Mouse (Mus musculus): ENCODE results near the gene March7. TPM values are rescaled to one million over a fixed set of nuclear protein-coding genes. Genes with fewer than 3 reads are reported as not detected.

Gene March7
- 83.0 and 92.8 TPM in 2 replicates for polyA plus RNA-seq (2015; fragmentation: Nextera tagmentation; extraction: Ambion mirVana)

GRCm38 (mm10) chr2:60209703-60210651, at the start of gene March7, which contains the start of gene Baz2b:
Gene March7, plus strand, starts transcription at chr2:60209887.
Gene Baz2b, minus strand, starts transcription at chr2:60209839.
- Histone ChIP-seq H3K27me3 (no peaks in the 10 kb centered on the region), H3K9me3 (no peaks in the 10 kb centered on the region), H3K4me2 (replicated peaks) (peak within 1 kb of the TSS; percentile 83), H3K36me3 (peaks cover 29% of the 10 kb centered on the region), H3K27ac (peak within 1 kb of the TSS; percentile 84), H3K4me1 (peaks cover 37% of the 10 kb centered on the region), H3K9ac (peak within 1 kb of the TSS; percentile 92), H3K4me3 (peak within 1 kb of the TSS; percentile 90)
- peak; percentile 92 for ATAC-seq (ENCODE audit: low FRiP score, low read depth)
- WGBS, result under 1% methylated on average over 59 of the region's 109 CpGs

DNA sequence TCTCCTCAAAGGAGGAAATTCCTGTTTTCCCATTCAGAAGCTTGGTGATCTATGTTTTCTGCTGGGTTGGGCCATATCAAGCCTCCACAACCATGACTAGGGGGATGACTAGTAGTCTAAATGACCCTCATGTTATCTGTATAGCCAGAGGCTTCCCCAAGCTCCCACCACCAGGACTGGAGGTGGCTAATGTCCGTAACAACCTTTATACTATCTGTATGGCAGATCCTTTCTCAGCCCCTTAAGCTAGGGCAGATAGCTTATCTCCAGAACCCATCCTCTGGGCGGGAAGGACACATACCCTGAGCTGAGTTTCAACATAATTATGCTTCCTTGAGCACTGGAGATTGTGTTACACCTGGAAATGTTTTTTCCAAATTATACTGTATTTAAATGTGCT, 45.9 kb upstream of the March7 start:
- Histone ChIP-seq H3K9ac (no peak overlapping the region), H3K36me3 (no peaks in the 10 kb centered on the region), H3K9me3 (no peaks in the 10 kb centered on the region), H3K27ac (no peak overlapping the region), H3K4me2 (replicated peaks) (no peak overlapping the region), H3K4me1 (no peaks in the 10 kb centered on the region), H3K27me3 (no peaks in the 10 kb centered on the region), H3K4me3 (no peak overlapping the region)
- 79% methylated on average over 2 of the region's 2 CpGs for WGBS
- no peak for ATAC-seq (ENCODE audit: low FRiP score, low read depth)

GRCm38 (mm10) chr2:60165679-60166078, 44.0 kb upstream of the March7 start:
- Histone ChIP-seq H3K4me3 (no peak overlapping the region), H3K4me2 (replicated peaks) (no peak overlapping the region), H3K9me3 (no peaks in the 10 kb centered on the region), H3K9ac (no peak overlapping the region), H3K27me3 (no peaks in the 10 kb centered on the region), H3K36me3 (no peaks in the 10 kb centered on the region), H3K27ac (no peak overlapping the region), H3K4me1 (no peaks in the 10 kb centered on the region)
- 94% methylated on average over 11 of the region's 11 CpGs for WGBS
- no peak for ATAC-seq (ENCODE audit: low FRiP score, low read depth)

DNA sequence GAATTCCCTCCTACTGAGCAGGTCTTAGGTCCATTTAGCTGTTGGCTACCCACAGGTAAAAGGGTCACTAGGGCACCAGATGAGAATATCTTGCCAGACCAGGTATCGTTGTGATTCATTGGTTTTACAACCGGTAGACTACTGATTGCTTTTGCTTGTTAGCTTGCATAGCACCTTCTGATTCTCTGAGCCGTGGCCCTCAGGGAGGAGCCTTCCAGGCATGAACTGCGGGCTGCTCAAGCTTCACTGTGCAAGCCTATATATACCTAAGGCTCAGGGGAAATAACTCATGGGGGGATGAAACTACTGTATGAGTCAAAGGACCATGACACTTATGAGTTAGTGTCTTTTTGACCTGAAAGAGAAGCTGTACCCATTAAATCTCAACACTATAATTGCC, 42.8 kb upstream of the March7 start:
- no peak for ATAC-seq (ENCODE audit: low FRiP score, low read depth)
- no peaks in the 10 kb centered on the region for H3K36me3 ChIP-seq
- 84% methylated on average over 4 of the region's 4 CpGs for WGBS

DNA sequence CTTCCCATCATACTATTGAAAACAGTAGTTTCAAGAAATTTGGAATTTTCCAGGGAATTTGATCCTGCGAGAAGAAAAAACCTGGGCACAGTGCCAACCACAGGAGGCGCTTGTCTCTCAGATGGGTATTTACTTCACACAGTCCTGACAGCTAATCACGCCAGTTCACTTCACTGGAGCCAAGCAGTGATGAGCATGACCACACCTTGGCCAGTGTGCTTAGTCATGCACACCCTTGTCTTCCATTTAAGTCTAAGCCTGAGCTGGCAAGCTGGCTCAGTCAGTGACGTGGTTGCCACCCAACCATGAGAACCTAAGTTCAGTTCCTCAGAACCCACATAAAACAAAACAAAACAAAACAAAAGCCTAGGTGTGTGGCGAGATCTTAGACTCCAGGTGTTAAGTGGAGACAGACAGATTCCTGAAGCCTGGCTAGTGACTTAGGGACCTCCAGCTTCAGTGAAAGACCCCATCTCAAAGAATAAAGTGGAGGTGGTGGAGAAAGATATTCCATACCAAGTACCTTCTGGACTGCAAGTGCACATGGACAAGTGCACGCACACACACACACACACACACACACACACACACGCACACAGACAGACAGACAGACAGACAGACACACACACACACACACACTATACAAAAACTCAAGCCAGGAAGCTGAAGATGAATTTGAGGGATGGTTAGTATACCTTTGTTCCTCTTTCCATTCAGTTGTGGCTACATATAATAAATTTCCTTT, 37.7 kb upstream of the March7 start:
- Histone ChIP-seq H3K4me2 (replicated peaks) (no peak overlapping the region), H3K9me3 (no peaks in the 10 kb centered on the region), H3K36me3 (no peaks in the 10 kb centered on the region), H3K4me3 (no peak overlapping the region), H3K27me3 (no peaks in the 10 kb centered on the region), H3K27ac (no peak overlapping the region), H3K4me1 (peaks cover 4% of the 10 kb centered on the region; the same call in 1 of the 2 replicates), H3K9ac (no peak overlapping the region)
- WGBS, result 66% methylated on average over 7 of the region's 7 CpGs
- ATAC-seq (ENCODE audit: low FRiP score, low read depth), result no peak

More for the DNA sequence above, 42.8 kb upstream of the March7 start:
- Histone ChIP-seq H3K27me3 (no peaks in the 10 kb centered on the region), H3K27ac (no peak overlapping the region), H3K4me3 (no peak overlapping the region), H3K4me1 (peaks cover 3% of the 10 kb centered on the region; the same call in 1 of the 2 replicates), H3K9me3 (no peaks in the 10 kb centered on the region), H3K9ac (no peak overlapping the region), H3K4me2 (replicated peaks) (no peak overlapping the region)

DNA sequence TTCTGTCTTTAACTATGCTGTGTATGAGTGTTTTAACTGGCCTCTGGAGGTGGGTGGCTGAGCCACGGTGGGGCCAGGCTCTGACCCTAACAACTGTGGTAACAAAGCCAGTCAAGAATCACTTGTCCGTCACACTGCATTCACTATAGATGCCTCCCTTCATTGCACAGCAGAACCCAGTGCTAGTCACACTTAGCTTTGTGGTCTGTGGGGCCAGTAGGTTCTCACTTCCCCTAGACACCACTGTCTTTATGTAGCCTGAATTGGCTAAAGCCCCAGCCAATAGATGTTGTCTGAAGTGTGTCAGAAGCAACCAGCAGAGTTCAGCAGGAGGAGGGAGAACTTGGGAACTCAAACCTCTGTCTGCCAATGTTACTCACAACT, 37.2 kb upstream of the March7 start:
- H3K9ac ChIP-seq, result no peak overlapping the region
- no peaks in the 10 kb centered on the region for H3K27me3 ChIP-seq
- no peak overlapping the region for H3K4me2 ChIP-seq (replicated peaks)
- no peak overlapping the region for H3K4me3 ChIP-seq
- H3K27ac ChIP-seq, result no peak overlapping the region
- 70% methylated on average over 2 of the region's 2 CpGs for WGBS
- peaks cover 4% of the 10 kb centered on the region; the same call in 1 of the 2 replicates for H3K4me1 ChIP-seq
- H3K9me3 ChIP-seq, result no peaks in the 10 kb centered on the region
- ATAC-seq (ENCODE audit: low FRiP score, low read depth), result no peak
- no peaks in the 10 kb centered on the region for H3K36me3 ChIP-seq

DNA sequence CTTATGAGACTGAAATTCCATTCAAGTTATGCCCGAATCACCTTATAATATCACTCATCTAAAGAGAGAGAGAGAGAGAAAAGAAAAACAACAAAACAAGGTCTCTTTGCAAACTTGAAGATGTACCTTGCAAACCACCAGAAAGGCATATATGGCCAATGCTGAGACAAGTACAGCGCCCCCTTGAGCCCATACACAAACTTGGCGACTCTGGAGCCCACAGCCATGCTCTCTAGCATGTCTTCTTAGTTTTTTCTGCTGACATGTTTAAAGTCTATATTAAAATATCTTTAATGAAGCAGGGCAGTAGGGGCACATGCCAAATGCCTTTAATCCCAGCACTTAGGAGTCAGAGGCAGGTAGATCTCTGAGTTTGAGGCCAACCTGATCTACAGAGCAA, 36.5 kb upstream of the March7 start:
- ATAC-seq (ENCODE audit: low FRiP score, low read depth), result no peak
- Histone ChIP-seq H3K36me3 (no peaks in the 10 kb centered on the region), H3K27me3 (no peaks in the 10 kb centered on the region), H3K27ac (no peak overlapping the region), H3K9me3 (no peaks in the 10 kb centered on the region), H3K4me1 (peaks cover 4% of the 10 kb centered on the region; the same call in 1 of the 2 replicates), H3K4me3 (no peak overlapping the region), H3K9ac (no peak overlapping the region), H3K4me2 (replicated peaks) (no peak overlapping the region)
- 58% methylated on average over 3 of the region's 3 CpGs for WGBS

- Histone ChIP-seq H3K4me3 (no peak overlapping the region), H3K9me3 (no peaks in the 10 kb centered on the region), H3K9ac (no peak overlapping the region), H3K4me1 (peaks cover 4% of the 10 kb centered on the region; the same call in 1 of the 2 replicates), H3K27ac (no peak overlapping the region), H3K4me2 (replicated peaks) (no peak overlapping the region), H3K36me3 (no peaks in the 10 kb centered on the region), H3K27me3 (no peaks in the 10 kb centered on the region)
- WGBS, result 85% methylated on average over 4 of the region's 4 CpGs
- no peak for ATAC-seq (ENCODE audit: low FRiP score, low read depth)
Measured at GRCm38 (mm10) chr2:60173595-60173994, 36.1 kb upstream of the March7 start.

DNA sequence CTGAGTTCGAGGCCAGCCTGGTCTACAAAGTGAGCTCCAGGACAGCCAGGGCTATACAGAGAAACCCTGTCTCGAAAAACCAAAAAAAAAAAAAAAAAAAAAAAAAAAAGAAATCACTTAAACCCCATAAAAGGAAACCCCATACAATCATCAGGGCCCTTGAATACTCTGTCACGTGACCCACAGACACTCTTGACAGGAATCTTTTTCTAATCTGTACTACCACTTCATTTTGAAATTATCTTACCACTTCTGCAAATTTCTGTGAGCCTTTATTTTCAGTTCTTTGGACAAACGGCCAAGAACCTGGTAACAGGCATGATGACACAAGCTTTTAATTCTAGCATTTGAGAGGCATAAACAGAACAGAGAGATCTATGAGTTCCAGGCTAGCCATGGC, 34.6 kb upstream of the March7 start:
- Histone ChIP-seq H3K4me2 (replicated peaks) (no peak overlapping the region), H3K9me3 (no peaks in the 10 kb centered on the region), H3K4me1 (peaks cover 4% of the 10 kb centered on the region; the same call in 1 of the 2 replicates), H3K9ac (no peak overlapping the region), H3K36me3 (no peaks in the 10 kb centered on the region), H3K27ac (no peak overlapping the region), H3K4me3 (no peak overlapping the region), H3K27me3 (no peaks in the 10 kb centered on the region)
- ATAC-seq (ENCODE audit: low FRiP score, low read depth), result no peak
- 90% methylated on average over 3 of the region's 4 CpGs for WGBS

GRCm38 (mm10) chr2:60176087-60176486, 33.6 kb upstream of the March7 start:
- no peak for ATAC-seq (ENCODE audit: low FRiP score, low read depth)
- peaks cover 4% of the 10 kb centered on the region; the same call in 1 of the 2 replicates for H3K4me1 ChIP-seq
- 80% methylated on average over 5 of the region's 5 CpGs for WGBS
- H3K27me3 ChIP-seq, result no peaks in the 10 kb centered on the region
- H3K9ac ChIP-seq, result no peak overlapping the region
- H3K4me3 ChIP-seq, result no peak overlapping the region
- no peak overlapping the region for H3K4me2 ChIP-seq (replicated peaks)
- no peak overlapping the region for H3K27ac ChIP-seq
- H3K36me3 ChIP-seq, result no peaks in the 10 kb centered on the region
- no peaks in the 10 kb centered on the region for H3K9me3 ChIP-seq

DNA sequence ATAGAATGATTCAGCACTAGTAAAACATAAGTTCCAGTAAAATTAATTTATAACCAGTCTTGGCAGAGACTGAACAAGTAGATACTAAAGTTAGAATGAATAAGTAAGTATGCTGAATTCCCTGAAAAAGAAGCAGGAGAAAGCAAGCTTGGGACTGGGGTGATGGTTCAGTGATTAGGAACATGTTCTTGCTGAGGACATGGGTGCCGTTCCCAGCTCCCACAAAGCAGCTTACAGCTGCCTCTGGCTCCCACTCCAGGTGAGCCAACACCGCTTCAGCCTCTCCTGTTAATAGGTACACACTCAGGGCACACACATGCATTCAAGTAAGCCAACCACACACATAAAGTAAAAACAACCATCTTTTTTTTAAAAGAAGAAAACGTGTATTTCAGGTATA, 32.2 kb upstream of the March7 start:
- Histone ChIP-seq H3K4me2 (replicated peaks) (no peak overlapping the region), H3K9me3 (no peaks in the 10 kb centered on the region), H3K27ac (no peak overlapping the region), H3K4me1 (no peaks in the 10 kb centered on the region), H3K27me3 (no peaks in the 10 kb centered on the region), H3K4me3 (no peak overlapping the region), H3K9ac (no peak overlapping the region), H3K36me3 (no peaks in the 10 kb centered on the region)
- 74% methylated on average over 3 of the region's 3 CpGs for WGBS
- ATAC-seq (ENCODE audit: low FRiP score, low read depth), result no peak

DNA sequence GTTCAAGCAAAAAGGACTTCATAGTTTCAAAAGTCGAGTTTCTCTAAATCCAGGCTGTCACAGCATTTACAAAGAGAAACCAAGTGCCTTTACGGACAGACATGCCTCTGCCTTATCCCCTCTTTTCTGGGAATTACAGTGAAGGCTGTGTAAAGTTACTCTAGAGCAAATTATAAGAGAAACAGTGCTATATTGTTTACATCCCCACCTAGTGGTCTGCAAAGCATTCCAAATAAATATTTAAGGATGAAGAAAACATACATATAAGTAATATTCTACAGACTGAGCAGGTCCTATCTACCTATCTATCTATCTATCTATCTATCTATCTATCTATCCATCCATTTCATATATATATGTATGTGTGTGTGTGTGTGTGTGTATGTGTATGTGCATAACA, 28.0 kb upstream of the March7 start:
- H3K27me3 ChIP-seq, result no peaks in the 10 kb centered on the region
- ATAC-seq (ENCODE audit: low FRiP score, low read depth), result no peak
- H3K27ac ChIP-seq, result no peak overlapping the region
- no peak overlapping the region for H3K4me3 ChIP-seq
- no peaks in the 10 kb centered on the region for H3K36me3 ChIP-seq
- H3K4me1 ChIP-seq, result no peaks in the 10 kb centered on the region
- H3K4me2 ChIP-seq (replicated peaks), result no peak overlapping the region
- H3K9ac ChIP-seq, result no peak overlapping the region
- WGBS, result 48% methylated on average over 2 of the region's 2 CpGs
- no peaks in the 10 kb centered on the region for H3K9me3 ChIP-seq

Data from limb, embryonic 13.5 days (tissue).